Mouse (Mus musculus) G1E (cell line): ENCODE data around the gene Cep350. TPM values are rescaled to one million over a fixed set of nuclear protein-coding genes. Genes with fewer than 3 reads are reported as not detected.

ENCODE experiments used
- ATAC-seq: 2 replicates; pipeline ENCODE4 v1.8.0; 2016; ENCODE audit warnings: mild to moderate bottlenecking; ENCODE audit not compliant: insufficient number of reproducible peaks, poor library complexity, low FRiP score, severe bottlenecking; ENCODE audit errors: extremely low read depth
- DNase-seq: peaks from one replicate; pipeline ENCODE4 v3.0.0; 2012; ENCODE audit warnings: low spot score
- H3K27me3 ChIP-seq: 2 replicates; pipeline ENCODE4 v1.6.1; 2012; ENCODE audit warnings: mild to moderate bottlenecking, low read length, inconsistent platforms; ENCODE audit not compliant: insufficient read depth
- H3K36me3 ChIP-seq: replicated peaks from 2 replicates; pipeline ENCODE3; 2012; ENCODE audit warnings: mild to moderate bottlenecking, inconsistent platforms
- H3K4me1 ChIP-seq: 2 replicates; pipeline ENCODE4 v1.6.1; 2012; ENCODE audit warnings: low read depth, low read length, inconsistent platforms, mixed read lengths; ENCODE audit not compliant: insufficient read depth
- H3K4me3 ChIP-seq: 2 replicates; pipeline ENCODE4 v1.5.1; 2012; ENCODE audit warnings: low read depth, mild to moderate bottlenecking, inconsistent platforms, low read length, moderate library complexity, mixed read lengths
- H3K9me3 ChIP-seq: replicated peaks from 2 replicates; pipeline ENCODE4 v1.6.1; 2012; ENCODE audit warnings: inconsistent platforms
- CTCF ChIP-seq: IDR thresholded peaks from 2 replicates; pipeline ENCODE4 v1.5.1; 2012; ENCODE audit warnings: low read depth, low read length, inconsistent platforms, mixed read lengths
- GATA1 ChIP-seq: IDR thresholded peaks from 2 replicates; pipeline ENCODE4 v1.6.1; 2012; ENCODE audit warnings: borderline replicate concordance, low read length, inconsistent platforms, mixed read lengths
- GATA2 ChIP-seq: IDR thresholded peaks from 2 replicates; pipeline ENCODE4 v1.6.1; 2012; ENCODE audit warnings: low read depth, low read length, inconsistent platforms, borderline replicate concordance
- POLR2AphosphoS5 ChIP-seq: IDR thresholded peaks from 2 replicates; pipeline ENCODE4 v1.6.1; 2012; ENCODE audit warnings: low read depth, low read length, inconsistent platforms; ENCODE audit not compliant: insufficient replicate concordance
- TAL1 ChIP-seq: conservative IDR thresholded peaks from 2 replicates; pipeline ENCODE4 v1.6.1; 2012; ENCODE audit warnings: low read depth, low read length, inconsistent platforms, mixed read lengths
- polyA plus RNA-seq: library from polyadenylated mRNA; stranded (reverse); fragments of >175 nt; gene quantifications from 2 replicates; pipeline ENCODE4 v1.2.3, GENCODE M21; 2012
- total RNA-seq, 2 experiments: library from RNA; stranded (forward) in 1 of 2; stranded (reverse) in 1 of 2; fragments of 200-1000 nt in 1 of 2; fragments of >200 nt in 1 of 2; fragmentation: Nextera tagmentation in 1 of 2; gene quantifications; 2 replicates each; pipeline ENCODE4 v1.2.3; 2014 to 2017

Cep350 gene
- total and polyA plus RNA-seq, 3 experiments = 3.3 to 98.2 (median 41.6) TPM

GRCm38 (mm10) chr1:155854926-155855702 is 117.9 kb downstream of the Cep350 start:
- TF ChIP-seq CTCF = no peak
- TF ChIP-seq TAL1 = no peak
- no peak for TF ChIP-seq POLR2AphosphoS5
- no peak for TF ChIP-seq GATA1
- TF ChIP-seq GATA2 = no peak
- Histone ChIP-seq H3K4me1 (no peaks in the 10 kb centered on the region), H3K9me3 (no peaks in the 10 kb centered on the region), H3K36me3 (peaks cover 85% of the 10 kb centered on the region), H3K4me3 (no peak overlapping the region), H3K27me3 (no peaks in the 10 kb centered on the region)
- DNase-seq = no peak
- no peak for ATAC-seq

- Histone ChIP-seq H3K27me3 (no peaks in the 10 kb centered on the region), H3K4me1 (no peaks in the 10 kb centered on the region), H3K4me3 (no peak overlapping the region), H3K36me3 (peaks cover 84% of the 10 kb centered on the region), H3K9me3 (no peaks in the 10 kb centered on the region)
- no peak for TF ChIP-seq TAL1
- TF ChIP-seq POLR2AphosphoS5 = no peak
- TF ChIP-seq CTCF = no peak
- no peak for TF ChIP-seq GATA1
- TF ChIP-seq GATA2 = no peak
- DNase-seq (no peak), ATAC-seq (no peak)
Observed at GRCm38 (mm10) chr1:155853009-155853408, 120.0 kb downstream of the Cep350 start.

GRCm38 (mm10) chr1:155844235-155844634 is 128.8 kb downstream of the Cep350 start:
- DNase-seq = no peak
- H3K4me3 ChIP-seq = no peak overlapping the region
- no peaks in the 10 kb centered on the region for H3K9me3 ChIP-seq
- H3K36me3 ChIP-seq = peaks cover 55% of the 10 kb centered on the region
- no peaks in the 10 kb centered on the region for H3K4me1 ChIP-seq
- ATAC-seq = no peak
- TF ChIP-seq CTCF = no peak
- no peak for TF ChIP-seq TAL1
- no peak for TF ChIP-seq GATA1
- TF ChIP-seq GATA2 = no peak
- no peak for TF ChIP-seq POLR2AphosphoS5
- H3K27me3 ChIP-seq = no peaks in the 10 kb centered on the region

GRCm38 (mm10) chr1:155843538-155843937 is 129.5 kb downstream of the Cep350 start:
- H3K4me3 ChIP-seq = no peak overlapping the region
- no peaks in the 10 kb centered on the region for H3K9me3 ChIP-seq
- TF ChIP-seq GATA1 = no peak
- TF ChIP-seq CTCF = no peak
- no peak for TF ChIP-seq GATA2
- TF ChIP-seq TAL1 = no peak
- no peak for TF ChIP-seq POLR2AphosphoS5
- H3K27me3 ChIP-seq = no peaks in the 10 kb centered on the region
- H3K4me1 ChIP-seq = no peaks in the 10 kb centered on the region
- DNase-seq (no peak), ATAC-seq (no peak)
- peaks cover 50% of the 10 kb centered on the region for H3K36me3 ChIP-seq

GRCm38 (mm10) chr1:155835667-155836066 is 137.4 kb downstream of the Cep350 start:
- Histone ChIP-seq H3K9me3 (no peaks in the 10 kb centered on the region), H3K27me3 (peaks cover 7% of the 10 kb centered on the region), H3K36me3 (no peaks in the 10 kb centered on the region), H3K4me3 (no peak overlapping the region), H3K4me1 (no peaks in the 10 kb centered on the region)
- DNase-seq (no peak), ATAC-seq (no peak)
- no peak for TF ChIP-seq GATA2
- TF ChIP-seq CTCF = no peak
- TF ChIP-seq TAL1 = no peak
- TF ChIP-seq GATA1 = no peak
- no peak for TF ChIP-seq POLR2AphosphoS5

- no peak for ATAC-seq
- no peaks in the 10 kb centered on the region for H3K36me3 ChIP-seq
- H3K27me3 ChIP-seq = peaks cover 7% of the 10 kb centered on the region
- no peak for DNase-seq
- TF ChIP-seq TAL1 = no peak
- TF ChIP-seq POLR2AphosphoS5 = no peak
- no peak for TF ChIP-seq GATA1
- no peak for TF ChIP-seq CTCF
- TF ChIP-seq GATA2 = no peak
- no peak overlapping the region for H3K4me3 ChIP-seq
- H3K4me1 ChIP-seq = no peaks in the 10 kb centered on the region
- no peaks in the 10 kb centered on the region for H3K9me3 ChIP-seq
Observed at GRCm38 (mm10) chr1:155833610-155834009, 139.4 kb downstream of the Cep350 start.
